Mouse (Mus musculus) lung, postnatal 0 days (tissue): Measurements from ENCODE around the gene Aldh3a2. TPM values are rescaled to one million over a fixed set of nuclear protein-coding genes. Genes with fewer than 3 reads are reported as not detected.

Experiments
- ATAC-seq: fragments of 200-750 bp; cut with Nextera tagmentation; 2 replicates; pipeline ENCODE4 v1.8.0; 2017; ENCODE audit warnings: moderate library complexity
- DNase-seq: peaks from one replicate; pipeline ENCODE4 v3.0.0-alpha.2; 2016; ENCODE audit warnings: low spot score
- H3K27ac ChIP-seq: fragments of 300-500 bp; sonication (generic); 2 replicates; pipeline ENCODE4 v1.5.1; 2014; ENCODE audit warnings: antibody characterized with exemption, mild to moderate bottlenecking, low read length, mixed read lengths
- H3K27me3 ChIP-seq: fragments of 300-500 bp; sonication (generic); replicated peaks from 2 replicates; pipeline ENCODE4 v1.6.1; 2014; ENCODE audit warnings: low read length, mixed read lengths; ENCODE audit not compliant: insufficient read depth
- H3K36me3 ChIP-seq: fragments of 300-500 bp; sonication (generic); 2 replicates; pipeline ENCODE4 v1.6.1; 2014; ENCODE audit warnings: low read length, mixed read lengths; ENCODE audit not compliant: insufficient read depth
- H3K4me1 ChIP-seq: fragments of 300-500 bp; sonication (generic); 2 replicates; pipeline ENCODE4 v1.6.1; 2014; ENCODE audit warnings: antibody characterized with exemption, low read depth, low read length, mixed read lengths; ENCODE audit not compliant: insufficient read depth
- H3K4me2 ChIP-seq: fragments of 300-500 bp; sonication (generic); replicated peaks from 2 replicates; pipeline ENCODE4 v1.6.1; 2014; ENCODE audit warnings: low read depth, mild to moderate bottlenecking, low read length, moderate library complexity, mixed read lengths
- H3K4me3 ChIP-seq: fragments of 300-500 bp; sonication (generic); 2 replicates; pipeline ENCODE4 v1.5.1; 2014; ENCODE audit warnings: low read depth, low read length
- H3K9ac ChIP-seq: fragments of 300-500 bp; sonication (generic); replicated peaks from 2 replicates; pipeline ENCODE4 v1.6.1; 2014; ENCODE audit warnings: low read depth, mild to moderate bottlenecking
- H3K9me3 ChIP-seq: fragments of 300-500 bp; sonication (generic); 2 replicates; pipeline ENCODE4 v1.6.1; 2016; ENCODE audit warnings: low read length, mixed read lengths
- CTCF ChIP-seq: IDR thresholded peaks from 2 replicates; pipeline ENCODE4 v1.5.1; 2016; ENCODE audit warnings: antibody characterized with exemption, mild to moderate bottlenecking
- EP300 ChIP-seq: IDR thresholded peaks from 2 replicates; pipeline ENCODE4 v1.6.1; 2016; ENCODE audit warnings: antibody characterized with exemption, mild to moderate bottlenecking, control low read depth
- WGBS: fragments of 180-500 bp; shearing (Covaris S2); extraction: QIAGEN DNeasy Blood & Tissue Kit; methylation state at CpG from one replicate; pipeline ENCODE4 v1.1.7; 2014; 5-methylcytosine and 5-hydroxymethylcytosine counted together
- polyA plus RNA-seq: library from polyadenylated mRNA; unstranded; fragments of >200 nt; fragmentation: Nextera tagmentation; extraction: Ambion mirVana; gene quantifications from 2 replicates; pipeline ENCODE4 v1.2.1, GENCODE M21; 2015

Gene Aldh3a2
- polyA plus RNA-seq, 1 experiment from 2014 or later: 68.4 TPM

DNA sequence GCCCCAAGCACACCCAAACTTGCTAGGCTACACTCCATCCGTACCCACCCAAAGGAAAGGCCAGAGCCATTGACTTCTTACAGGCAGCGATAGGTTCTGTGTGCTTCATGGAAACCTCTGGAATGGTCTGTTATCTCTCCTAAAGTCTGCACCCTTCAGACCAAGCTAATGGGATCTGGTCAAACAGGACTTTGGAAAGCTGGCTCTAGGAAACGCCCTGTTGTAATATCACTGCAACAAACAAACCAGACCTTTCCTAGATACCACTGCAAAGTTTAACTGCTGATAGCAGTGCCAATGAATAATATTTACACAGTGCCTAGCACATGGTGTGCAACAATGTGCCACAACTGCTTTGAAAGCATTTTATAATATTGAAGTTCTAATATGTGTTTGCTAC, 31.2 kb downstream of the Aldh3a2 start:
- Histone ChIP-seq H3K4me1 (no peaks in the 10 kb centered on the region), H3K36me3 (no peaks in the 10 kb centered on the region), H3K27ac (no peak overlapping the region), H3K4me3 (no peak overlapping the region), H3K9me3 (no peaks in the 10 kb centered on the region), H3K27me3 (no peaks in the 10 kb centered on the region), H3K4me2 (no peak overlapping the region), H3K9ac (no peak overlapping the region)
- DNase-seq (no peak), ATAC-seq (no peak)
- WGBS: 76% methylated on average over 3 of the region's 3 CpGs
- TF ChIP-seq EP300: no peak
- no peak for TF ChIP-seq CTCF

DNA sequence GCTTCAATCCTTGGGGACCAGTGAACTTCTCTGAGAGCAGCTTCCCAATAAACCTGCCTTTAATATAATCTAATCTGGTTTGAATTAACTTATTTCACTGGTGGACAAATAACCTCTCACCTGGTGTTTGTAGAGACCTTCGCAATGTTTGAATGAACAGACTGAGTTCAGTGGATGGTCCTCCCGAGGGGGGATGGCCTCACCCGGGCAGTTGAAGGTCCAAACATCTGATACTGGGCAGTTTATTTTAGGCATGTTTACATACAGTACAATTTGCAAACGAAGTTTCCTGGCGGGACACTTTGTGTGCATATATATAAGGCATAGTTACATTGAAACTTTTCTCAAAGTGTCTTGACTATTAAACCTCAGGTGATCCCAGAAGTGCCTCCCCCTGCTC, 33.1 kb downstream of the Aldh3a2 start:
- 15% methylated on average over 5 of the region's 5 CpGs for WGBS

DNA sequence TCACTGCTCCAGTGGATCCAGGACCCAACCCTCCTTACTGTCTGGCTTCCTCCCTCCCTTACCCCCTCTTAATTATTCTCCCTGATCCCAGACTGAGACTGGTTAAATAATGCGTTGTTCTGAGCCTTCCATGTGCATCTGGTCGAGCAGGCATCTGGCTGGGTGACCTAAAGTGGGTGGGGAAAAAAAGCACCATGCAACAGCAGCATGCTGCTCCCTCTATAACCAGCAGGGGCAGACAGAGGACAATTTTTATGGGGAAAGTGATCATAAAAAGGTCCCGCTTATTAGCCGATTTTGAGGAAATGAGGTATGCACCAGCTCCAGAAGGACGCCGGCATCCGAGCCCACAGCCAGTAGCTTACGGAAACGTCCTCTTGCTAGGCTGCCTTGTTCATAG, 35.9 kb downstream of the Aldh3a2 start:
- no peaks in the 10 kb centered on the region for H3K36me3 ChIP-seq
- no peak overlapping the region for H3K27ac ChIP-seq
- no peaks in the 10 kb centered on the region for H3K27me3 ChIP-seq
- TF ChIP-seq CTCF: peak; percentile 86
- no peak for TF ChIP-seq EP300
- DNase-seq (peak; percentile 87), ATAC-seq (peak; percentile 62)
- H3K4me3 ChIP-seq: no peak overlapping the region
- H3K9ac ChIP-seq: no peak overlapping the region
- no peak overlapping the region for H3K4me2 ChIP-seq
- WGBS: 2% methylated on average over 9 of the region's 9 CpGs
- H3K9me3 ChIP-seq: no peaks in the 10 kb centered on the region
- H3K4me1 ChIP-seq: peaks cover 4% of the 10 kb centered on the region; the same call in 1 of the 2 replicates

More for the DNA sequence above, 33.1 kb downstream of the Aldh3a2 start:
- Histone ChIP-seq H3K27ac (no peak overlapping the region), H3K4me3 (no peak overlapping the region), H3K4me1 (no peaks in the 10 kb centered on the region), H3K4me2 (no peak overlapping the region), H3K9ac (no peak overlapping the region), H3K27me3 (no peaks in the 10 kb centered on the region), H3K9me3 (no peaks in the 10 kb centered on the region), H3K36me3 (no peaks in the 10 kb centered on the region)
- TF ChIP-seq CTCF (no peak), EP300 (no peak)
- no peak for DNase-seq
- no peak for ATAC-seq

DNA sequence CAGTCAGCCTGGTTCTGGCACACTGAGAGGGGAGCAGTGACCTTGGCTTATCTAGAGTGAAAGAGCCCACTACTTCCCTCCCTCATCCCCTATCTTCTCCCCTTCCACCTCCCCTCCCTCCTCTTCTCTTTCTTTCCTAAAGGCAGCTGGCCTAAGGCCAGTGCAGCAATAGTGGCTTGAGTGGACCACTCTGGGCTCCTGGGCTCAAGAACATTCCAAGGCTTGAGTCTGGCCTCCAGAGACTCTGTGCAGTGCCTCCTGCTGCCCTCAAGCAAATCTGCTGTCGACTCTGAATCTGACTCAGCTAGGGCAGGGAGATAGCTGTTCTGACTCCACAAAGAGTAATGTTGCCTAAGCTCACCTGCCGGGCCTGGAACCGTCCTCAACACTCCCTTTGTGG, 38.9 kb downstream of the Aldh3a2 start:
- DNase-seq: peak; percentile 79

DNA sequence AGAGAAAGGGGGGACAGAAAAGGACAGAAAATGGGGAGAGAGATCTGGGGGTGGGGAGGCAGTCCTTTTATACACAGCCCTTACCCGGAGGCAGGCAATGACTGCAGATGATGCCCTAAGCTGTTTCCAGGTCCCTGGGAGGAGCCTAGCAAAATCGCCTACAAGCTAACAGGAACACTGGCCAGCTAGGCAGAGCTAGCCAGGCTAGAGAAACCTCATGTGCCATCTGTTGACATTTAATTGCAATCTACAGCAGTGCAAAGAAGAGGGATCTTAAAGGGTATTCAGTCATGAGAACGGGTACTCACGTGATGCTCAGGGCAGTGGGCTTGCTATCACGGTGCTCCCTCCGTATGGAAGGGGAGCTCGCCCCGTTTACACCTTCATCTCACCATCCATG, 39.4 kb downstream of the Aldh3a2 start:
- no peaks in the 10 kb centered on the region for H3K36me3 ChIP-seq
- no peak overlapping the region for H3K4me3 ChIP-seq
- H3K27me3 ChIP-seq: no peaks in the 10 kb centered on the region
- DNase-seq (no peak), ATAC-seq (no peak)
- no peak overlapping the region for H3K27ac ChIP-seq
- H3K4me1 ChIP-seq: peaks cover 15% of the 10 kb centered on the region; the same call in 1 of the 2 replicates
- TF ChIP-seq CTCF: no peak
- no peak for TF ChIP-seq EP300
- 85% methylated on average over 8 of the region's 8 CpGs for WGBS
- H3K4me2 ChIP-seq: no peak overlapping the region
- no peak overlapping the region for H3K9ac ChIP-seq
- no peaks in the 10 kb centered on the region for H3K9me3 ChIP-seq

More for the DNA sequence above, 38.9 kb downstream of the Aldh3a2 start:
- no peak overlapping the region for H3K9ac ChIP-seq
- no peak overlapping the region for H3K4me3 ChIP-seq
- no peaks in the 10 kb centered on the region for H3K9me3 ChIP-seq
- H3K4me1 ChIP-seq: peaks cover 15% of the 10 kb centered on the region; the same call in 1 of the 2 replicates
- no peaks in the 10 kb centered on the region for H3K27me3 ChIP-seq
- ATAC-seq: peak; percentile 80
- WGBS: 52% methylated on average over 3 of the region's 3 CpGs
- no peak overlapping the region for H3K27ac ChIP-seq
- no peaks in the 10 kb centered on the region for H3K36me3 ChIP-seq
- H3K4me2 ChIP-seq: no peak overlapping the region
- TF ChIP-seq EP300 (no peak), CTCF (peak; percentile 58)

DNA sequence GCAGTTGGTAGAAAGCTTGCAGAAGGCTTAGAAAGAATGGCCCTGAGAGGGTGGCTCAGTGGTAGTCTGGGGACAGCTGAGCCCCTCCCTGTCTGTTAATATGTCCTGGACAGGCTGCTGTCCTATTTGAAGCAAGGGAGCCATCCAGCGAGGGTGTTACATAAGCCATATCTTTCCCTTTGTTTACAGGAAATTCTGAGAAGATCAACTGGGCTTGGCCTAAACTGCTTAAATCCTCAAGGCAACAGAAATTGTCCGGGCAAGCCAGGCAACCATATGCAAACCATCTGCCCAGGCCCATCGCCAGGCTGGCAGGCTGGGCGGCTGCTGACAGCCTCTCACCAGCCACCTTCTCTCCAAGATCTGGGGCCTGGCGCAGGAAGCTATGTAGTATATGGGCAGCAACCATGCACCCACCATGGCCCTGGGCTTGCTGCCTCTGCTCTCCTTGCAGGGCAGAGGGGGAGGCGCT, 41.3 kb downstream of the Aldh3a2 start:
- ATAC-seq: peak; percentile 63
- Histone ChIP-seq H3K9me3 (no peaks in the 10 kb centered on the region), H3K27me3 (no peaks in the 10 kb centered on the region), H3K4me2 (no peak overlapping the region), H3K4me1 (peaks cover 15% of the 10 kb centered on the region; the same call in 1 of the 2 replicates), H3K27ac (peak overlapping the region; percentile 51), H3K4me3 (no peak overlapping the region), H3K9ac (no peak overlapping the region), H3K36me3 (no peaks in the 10 kb centered on the region)
- peak; percentile 62 for DNase-seq
- TF ChIP-seq CTCF (no peak), EP300 (no peak)
- 60% methylated on average over 6 of the region's 6 CpGs for WGBS
